Mouse (Mus musculus): Measurements from ENCODE around the gene Cherp. TPM values are rescaled to one million over a fixed set of nuclear protein-coding genes. Genes with fewer than 3 reads are reported as not detected.
A peak's percentile ranks its signal among the peaks of the same experiment; 100 is the strongest.

Cherp gene
- polyA plus RNA-seq, 1 experiment: 106 TPM

DNA sequence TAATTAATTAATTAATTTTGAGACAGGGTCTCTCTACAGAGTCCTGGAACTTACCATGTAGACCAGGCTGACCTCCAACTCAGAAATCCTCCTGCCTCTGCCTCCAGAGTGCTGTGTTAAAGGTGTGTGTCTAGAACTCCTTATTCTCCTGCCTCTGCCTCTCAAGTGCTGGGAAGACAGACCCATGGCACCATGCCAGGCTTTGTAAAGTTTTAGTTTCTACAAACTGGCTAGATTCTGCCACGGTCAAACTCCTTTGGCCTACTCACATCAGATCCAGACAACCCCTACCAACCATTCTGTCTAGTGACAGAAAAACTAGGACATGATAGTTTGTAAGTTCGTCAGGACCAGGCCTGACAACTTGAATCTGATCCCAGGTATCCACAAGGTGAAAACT, 16.0 kb upstream of the Cherp start:
- H3K36me3 ChIP-seq (ENCODE audit: control insufficient read depth, insufficient read depth, low read length, poor library complexity, severe bottlenecking): peaks cover 30% of the 10 kb centered on the region
- H3K4me1 ChIP-seq (ENCODE audit: control insufficient read depth, insufficient read depth, low read length): peaks cover 2% of the 10 kb centered on the region
- H3K9me3 ChIP-seq (replicated peaks; ENCODE audit: control insufficient read depth, insufficient read depth, low read length, poor library complexity, severe bottlenecking): no peaks in the 10 kb centered on the region
- TF ChIP-seq CTCF (IDR thresholded peaks at IDR 0.05; ENCODE audit: low read depth, low read length) (no peak), POLR2A (IDR thresholded peaks at IDR 0.05; ENCODE audit: insufficient read depth, low read length) (no peak), EP300 (IDR thresholded peaks at IDR 0.05; ENCODE audit: insufficient read depth, low read depth, low read length) (no peak)
- peak overlapping the region; percentile 87 for H3K9ac ChIP-seq (ENCODE audit: low read depth, poor library complexity, severe bottlenecking)
- H3K27ac ChIP-seq (ENCODE audit: insufficient read depth, low read length): no peak overlapping the region
- no peak overlapping the region for H3K4me3 ChIP-seq (ENCODE audit: low read depth, low read length)
- H3K27me3 ChIP-seq (ENCODE audit: control insufficient read depth, insufficient read depth, low read length, poor library complexity, severe bottlenecking): no peaks in the 10 kb centered on the region

- H3K9me3 ChIP-seq (replicated peaks; ENCODE audit: control insufficient read depth, insufficient read depth, low read length, poor library complexity, severe bottlenecking): no peaks in the 10 kb centered on the region
- no peak overlapping the region for H3K4me3 ChIP-seq (ENCODE audit: low read depth, low read length)
- TF ChIP-seq CTCF (IDR thresholded peaks at IDR 0.05; ENCODE audit: low read depth, low read length) (no peak), POLR2A (IDR thresholded peaks at IDR 0.05; ENCODE audit: insufficient read depth, low read length) (no peak), EP300 (IDR thresholded peaks at IDR 0.05; ENCODE audit: insufficient read depth, low read depth, low read length) (no peak)
- H3K36me3 ChIP-seq (ENCODE audit: control insufficient read depth, insufficient read depth, low read length, poor library complexity, severe bottlenecking): peaks cover 34% of the 10 kb centered on the region
- H3K4me1 ChIP-seq (ENCODE audit: control insufficient read depth, insufficient read depth, low read length): no peaks in the 10 kb centered on the region
- H3K27ac ChIP-seq (ENCODE audit: insufficient read depth, low read length): no peak overlapping the region
- H3K27me3 ChIP-seq (ENCODE audit: control insufficient read depth, insufficient read depth, low read length, poor library complexity, severe bottlenecking): no peaks in the 10 kb centered on the region
- no peak overlapping the region for H3K9ac ChIP-seq (ENCODE audit: low read depth, poor library complexity, severe bottlenecking)
Measured at GRCm38 (mm10) chr8:72487014-72487413, 12.0 kb upstream of the Cherp start.

- Histone ChIP-seq H3K36me3 (ENCODE audit: control insufficient read depth, insufficient read depth, low read length, poor library complexity, severe bottlenecking) (peaks cover 34% of the 10 kb centered on the region), H3K4me3 (ENCODE audit: low read depth, low read length) (no peak overlapping the region), H3K9me3 (replicated peaks; ENCODE audit: control insufficient read depth, insufficient read depth, low read length, poor library complexity, severe bottlenecking) (no peaks in the 10 kb centered on the region), H3K9ac (ENCODE audit: low read depth, poor library complexity, severe bottlenecking) (no peak overlapping the region), H3K4me1 (ENCODE audit: control insufficient read depth, insufficient read depth, low read length) (no peaks in the 10 kb centered on the region), H3K27ac (ENCODE audit: insufficient read depth, low read length) (no peak overlapping the region), H3K27me3 (ENCODE audit: control insufficient read depth, insufficient read depth, low read length, poor library complexity, severe bottlenecking) (no peaks in the 10 kb centered on the region)
- TF ChIP-seq CTCF (IDR thresholded peaks at IDR 0.05; ENCODE audit: low read depth, low read length): peak; percentile 6
- no peak for TF ChIP-seq POLR2A (IDR thresholded peaks at IDR 0.05; ENCODE audit: insufficient read depth, low read length)
- TF ChIP-seq EP300 (IDR thresholded peaks at IDR 0.05; ENCODE audit: insufficient read depth, low read depth, low read length): no peak
Measured at GRCm38 (mm10) chr8:72485456-72486199, 10.6 kb upstream of the Cherp start.

GRCm38 (mm10) chr8:72470684-72471083, 4.3 kb downstream of the Cherp start:
- Histone ChIP-seq H3K4me3 (ENCODE audit: low read depth, low read length) (no peak overlapping the region), H3K9me3 (replicated peaks; ENCODE audit: control insufficient read depth, insufficient read depth, low read length, poor library complexity, severe bottlenecking) (no peaks in the 10 kb centered on the region)

GRCm38 (mm10) chr8:72469984-72470383, 5.0 kb downstream of the Cherp start:
- Histone ChIP-seq H3K27me3 (ENCODE audit: control insufficient read depth, insufficient read depth, low read length, poor library complexity, severe bottlenecking) (no peaks in the 10 kb centered on the region), H3K9me3 (replicated peaks; ENCODE audit: control insufficient read depth, insufficient read depth, low read length, poor library complexity, severe bottlenecking) (no peaks in the 10 kb centered on the region), H3K27ac (ENCODE audit: insufficient read depth, low read length) (no peak overlapping the region), H3K4me1 (ENCODE audit: control insufficient read depth, insufficient read depth, low read length) (no peaks in the 10 kb centered on the region), H3K36me3 (ENCODE audit: control insufficient read depth, insufficient read depth, low read length, poor library complexity, severe bottlenecking) (peaks cover 81% of the 10 kb centered on the region), H3K9ac (ENCODE audit: low read depth, poor library complexity, severe bottlenecking) (no peak overlapping the region), H3K4me3 (ENCODE audit: low read depth, low read length) (no peak overlapping the region)
- TF ChIP-seq EP300 (IDR thresholded peaks at IDR 0.05; ENCODE audit: insufficient read depth, low read depth, low read length) (no peak), CTCF (IDR thresholded peaks at IDR 0.05; ENCODE audit: low read depth, low read length) (no peak), POLR2A (IDR thresholded peaks at IDR 0.05; ENCODE audit: insufficient read depth, low read length) (no peak)

More at GRCm38 (mm10) chr8:72470684-72471083, 4.3 kb downstream of the Cherp start:
- Histone ChIP-seq H3K27ac (ENCODE audit: insufficient read depth, low read length) (no peak overlapping the region), H3K27me3 (ENCODE audit: control insufficient read depth, insufficient read depth, low read length, poor library complexity, severe bottlenecking) (no peaks in the 10 kb centered on the region), H3K36me3 (ENCODE audit: control insufficient read depth, insufficient read depth, low read length, poor library complexity, severe bottlenecking) (peaks cover 74% of the 10 kb centered on the region), H3K9ac (ENCODE audit: low read depth, poor library complexity, severe bottlenecking) (no peak overlapping the region), H3K4me1 (ENCODE audit: control insufficient read depth, insufficient read depth, low read length) (no peaks in the 10 kb centered on the region)
- TF ChIP-seq EP300 (IDR thresholded peaks at IDR 0.05; ENCODE audit: insufficient read depth, low read depth, low read length): no peak
- no peak for TF ChIP-seq POLR2A (IDR thresholded peaks at IDR 0.05; ENCODE audit: insufficient read depth, low read length)

DNA sequence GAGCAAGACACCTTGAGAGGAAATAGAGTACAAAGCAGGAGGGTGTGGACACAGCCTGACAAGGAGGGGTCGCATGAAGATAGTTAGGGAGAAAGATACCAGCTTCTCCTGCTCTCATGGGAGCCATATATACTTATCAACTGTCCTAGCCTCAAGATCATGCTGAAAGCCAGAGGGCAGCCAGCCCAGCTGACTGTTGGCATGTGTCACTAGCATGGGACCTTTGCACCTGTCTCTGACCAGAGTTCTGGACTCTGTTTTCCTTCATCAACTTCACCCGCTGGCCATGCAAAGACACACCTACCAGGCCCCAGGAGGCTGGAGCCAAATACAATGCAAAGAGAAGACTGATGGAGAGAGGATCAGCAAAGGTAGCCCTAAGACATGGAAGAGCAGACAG, 5.8 kb downstream of the Cherp start:
- Histone ChIP-seq H3K9ac (ENCODE audit: low read depth, poor library complexity, severe bottlenecking) (no peak overlapping the region), H3K9me3 (replicated peaks; ENCODE audit: control insufficient read depth, insufficient read depth, low read length, poor library complexity, severe bottlenecking) (no peaks in the 10 kb centered on the region), H3K36me3 (ENCODE audit: control insufficient read depth, insufficient read depth, low read length, poor library complexity, severe bottlenecking) (peaks cover 87% of the 10 kb centered on the region), H3K27me3 (ENCODE audit: control insufficient read depth, insufficient read depth, low read length, poor library complexity, severe bottlenecking) (no peaks in the 10 kb centered on the region), H3K4me3 (ENCODE audit: low read depth, low read length) (no peak overlapping the region), H3K4me1 (ENCODE audit: control insufficient read depth, insufficient read depth, low read length) (no peaks in the 10 kb centered on the region), H3K27ac (ENCODE audit: insufficient read depth, low read length) (no peak overlapping the region)
- TF ChIP-seq POLR2A (IDR thresholded peaks at IDR 0.05; ENCODE audit: insufficient read depth, low read length): no peak
- no peak for TF ChIP-seq EP300 (IDR thresholded peaks at IDR 0.05; ENCODE audit: insufficient read depth, low read depth, low read length)
- TF ChIP-seq CTCF (IDR thresholded peaks at IDR 0.05; ENCODE audit: low read depth, low read length): no peak
